Mouse (Mus musculus) midbrain, embryonic 10.5 days (tissue): ENCODE measurements around the gene Cadps. TPM values are rescaled to one million over a fixed set of nuclear protein-coding genes. Genes with fewer than 3 reads are reported as not detected.

Source experiments
- DNase-seq: peaks from one replicate; pipeline ENCODE4 v3.0.0-alpha.2; 2017; ENCODE audit warnings: low spot score
- H3K27ac ChIP-seq: fragments of 300-500 bp; sonication (generic); replicated peaks from 2 replicates; pipeline ENCODE4 v1.5.1; 2016; ENCODE audit warnings: mild to moderate bottlenecking
- H3K27me3 ChIP-seq: fragments of 300-500 bp; sonication (generic); 2 replicates; pipeline ENCODE4 v1.6.1; 2016; ENCODE audit warnings: low read depth, mild to moderate bottlenecking; ENCODE audit not compliant: poor library complexity, severe bottlenecking
- H3K36me3 ChIP-seq: fragments of 300-500 bp; sonication (generic); 2 replicates; pipeline ENCODE4 v1.6.1; 2016; ENCODE audit warnings: mild to moderate bottlenecking, moderate library complexity
- H3K4me1 ChIP-seq: fragments of 300-500 bp; sonication (generic); 2 replicates; pipeline ENCODE4 v1.6.1; 2016
- H3K4me3 ChIP-seq: fragments of 300-500 bp; sonication (generic); 2 replicates; pipeline ENCODE4 v1.5.1; 2016; ENCODE audit warnings: mild to moderate bottlenecking, moderate library complexity
- H3K9me3 ChIP-seq: fragments of 300-500 bp; sonication (generic); replicated peaks from 2 replicates; pipeline ENCODE4 v1.6.1; 2016; ENCODE audit warnings: mild to moderate bottlenecking
- WGBS: fragments of 180-500 bp; shearing (Covaris S2); methylation state at CpG from one replicate; pipeline ENCODE4 v1.1.7; 2016; 5-methylcytosine and 5-hydroxymethylcytosine counted together
- polyA plus RNA-seq: library from polyadenylated mRNA; unstranded; fragments of >200 nt; fragmentation: Nextera tagmentation; extraction: Ambion mirVana; gene quantifications from 2 replicates; pipeline ENCODE4 v1.2.1, GENCODE M21; 2016

The Cadps gene
- polyA plus RNA-seq, 1 experiment from 2014 or later: 4.3 TPM

- H3K4me1 ChIP-seq: no peaks in the 10 kb centered on the region
- WGBS: 82% methylated on average over 2 of the region's 2 CpGs
- no peak overlapping the region for H3K27ac ChIP-seq
- no peaks in the 10 kb centered on the region for H3K36me3 ChIP-seq
- H3K4me3 ChIP-seq: no peak overlapping the region
- no peak for DNase-seq
- H3K27me3 ChIP-seq: no peaks in the 10 kb centered on the region
- H3K9me3 ChIP-seq: no peaks in the 10 kb centered on the region
These were observed 106.8 kb downstream of the Cadps start for GRCm38 (mm10) chr14:12715906-12716659.

- no peak overlapping the region for H3K4me3 ChIP-seq
- no peaks in the 10 kb centered on the region for H3K27me3 ChIP-seq
- no peak for DNase-seq
- no peak overlapping the region for H3K27ac ChIP-seq
- no peaks in the 10 kb centered on the region for H3K9me3 ChIP-seq
- H3K4me1 ChIP-seq: no peaks in the 10 kb centered on the region
- no peaks in the 10 kb centered on the region for H3K36me3 ChIP-seq
- WGBS: 92% methylated on average over 3 of the region's 3 CpGs
These were observed 115.5 kb downstream of the Cadps start for GRCm38 (mm10) chr14:12707395-12707794.

GRCm38 (mm10) chr14:12704461-12704860 lies 118.4 kb downstream of the Cadps start:
- no peaks in the 10 kb centered on the region for H3K36me3 ChIP-seq
- H3K9me3 ChIP-seq: no peaks in the 10 kb centered on the region
- no peak for DNase-seq
- H3K4me1 ChIP-seq: peaks cover 7% of the 10 kb centered on the region; the same call in 1 of the 2 replicates
- H3K27me3 ChIP-seq: no peaks in the 10 kb centered on the region
- 74% methylated on average over 2 of the region's 2 CpGs for WGBS
- no peak overlapping the region for H3K27ac ChIP-seq
- no peak overlapping the region for H3K4me3 ChIP-seq

- Histone ChIP-seq H3K4me1 (no peaks in the 10 kb centered on the region), H3K4me3 (no peak overlapping the region), H3K36me3 (no peaks in the 10 kb centered on the region), H3K27ac (no peak overlapping the region), H3K9me3 (no peaks in the 10 kb centered on the region), H3K27me3 (no peaks in the 10 kb centered on the region)
- 33% methylated on average over 1 of the region's 1 CpGs for WGBS
- DNase-seq: no peak
These were observed 132.7 kb downstream of the Cadps start for GRCm38 (mm10) chr14:12690201-12690600.

GRCm38 (mm10) chr14:12685015-12685414 lies 137.9 kb downstream of the Cadps start:
- Histone ChIP-seq H3K27me3 (no peaks in the 10 kb centered on the region), H3K36me3 (no peaks in the 10 kb centered on the region), H3K4me3 (no peak overlapping the region), H3K4me1 (no peaks in the 10 kb centered on the region), H3K27ac (no peak overlapping the region), H3K9me3 (no peaks in the 10 kb centered on the region)
- DNase-seq: no peak
- WGBS: 92% methylated on average over 3 of the region's 3 CpGs

GRCm38 (mm10) chr14:12680819-12681638 lies 141.8 kb downstream of the Cadps start:
- no peaks in the 10 kb centered on the region for H3K36me3 ChIP-seq
- no peak for DNase-seq
- H3K27ac ChIP-seq: no peak overlapping the region
- H3K4me1 ChIP-seq: no peaks in the 10 kb centered on the region
- WGBS: 82% methylated on average over 3 of the region's 3 CpGs
- no peaks in the 10 kb centered on the region for H3K9me3 ChIP-seq
- H3K27me3 ChIP-seq: no peaks in the 10 kb centered on the region
- H3K4me3 ChIP-seq: no peak overlapping the region

- WGBS: 83% methylated on average over 2 of the region's 2 CpGs
- Histone ChIP-seq H3K4me1 (peaks cover 5% of the 10 kb centered on the region; the same call in 1 of the 2 replicates), H3K4me3 (no peak overlapping the region), H3K36me3 (no peaks in the 10 kb centered on the region), H3K27me3 (no peaks in the 10 kb centered on the region), H3K27ac (no peak overlapping the region), H3K9me3 (no peaks in the 10 kb centered on the region)
- DNase-seq: no peak
These were observed 161.4 kb downstream of the Cadps start for GRCm38 (mm10) chr14:12661430-12661829.

- H3K9me3 ChIP-seq: no peaks in the 10 kb centered on the region
- WGBS: 85% methylated on average over 4 of the region's 4 CpGs
- H3K27ac ChIP-seq: no peak overlapping the region
- H3K4me3 ChIP-seq: no peak overlapping the region
- H3K4me1 ChIP-seq: peaks cover 5% of the 10 kb centered on the region; the same call in 1 of the 2 replicates
- H3K27me3 ChIP-seq: no peaks in the 10 kb centered on the region
- no peaks in the 10 kb centered on the region for H3K36me3 ChIP-seq
- no peak for DNase-seq
These were observed 165.5 kb downstream of the Cadps start for GRCm38 (mm10) chr14:12657351-12657750.

GRCm38 (mm10) chr14:12642868-12643512 lies 179.9 kb downstream of the Cadps start:
- DNase-seq: no peak
- Histone ChIP-seq H3K4me3 (no peak overlapping the region), H3K36me3 (no peaks in the 10 kb centered on the region), H3K9me3 (no peaks in the 10 kb centered on the region), H3K27ac (no peak overlapping the region), H3K27me3 (no peaks in the 10 kb centered on the region), H3K4me1 (peaks cover 4% of the 10 kb centered on the region; the same call in 1 of the 2 replicates)
- 79% methylated on average over 6 of the region's 6 CpGs for WGBS

- no peak overlapping the region for H3K27ac ChIP-seq
- H3K27me3 ChIP-seq: no peaks in the 10 kb centered on the region
- H3K4me3 ChIP-seq: no peak overlapping the region
- no peaks in the 10 kb centered on the region for H3K4me1 ChIP-seq
- no peaks in the 10 kb centered on the region for H3K9me3 ChIP-seq
- no peak for DNase-seq
- WGBS: 88% methylated on average over 2 of the region's 2 CpGs
- no peaks in the 10 kb centered on the region for H3K36me3 ChIP-seq
These were observed 184.1 kb downstream of the Cadps start for GRCm38 (mm10) chr14:12638762-12639161.

GRCm38 (mm10) chr14:12637121-12637754 lies 185.6 kb downstream of the Cadps start:
- DNase-seq: no peak
- no peaks in the 10 kb centered on the region for H3K4me1 ChIP-seq
- H3K36me3 ChIP-seq: no peaks in the 10 kb centered on the region
- H3K4me3 ChIP-seq: no peak overlapping the region
- 87% methylated on average over 7 of the region's 7 CpGs for WGBS
- H3K27ac ChIP-seq: no peak overlapping the region
- no peaks in the 10 kb centered on the region for H3K9me3 ChIP-seq
- H3K27me3 ChIP-seq: no peaks in the 10 kb centered on the region
